Mouse (Mus musculus) bone marrow macrophage, adult 2 months (primary cell): ENCODE results near the gene Myl7.

Source experiments
- CTCF ChIP-seq: IDR thresholded peaks from 2 replicates; pipeline ENCODE4 v1.5.1; 2012; ENCODE audit warnings: low read depth, mild to moderate bottlenecking, low read length, moderate library complexity
- POLR2A ChIP-seq: IDR thresholded peaks from 2 replicates; pipeline ENCODE4 v1.6.1; 2012; ENCODE audit warnings: mild to moderate bottlenecking, low read depth, low read length, borderline replicate concordance

DNA sequence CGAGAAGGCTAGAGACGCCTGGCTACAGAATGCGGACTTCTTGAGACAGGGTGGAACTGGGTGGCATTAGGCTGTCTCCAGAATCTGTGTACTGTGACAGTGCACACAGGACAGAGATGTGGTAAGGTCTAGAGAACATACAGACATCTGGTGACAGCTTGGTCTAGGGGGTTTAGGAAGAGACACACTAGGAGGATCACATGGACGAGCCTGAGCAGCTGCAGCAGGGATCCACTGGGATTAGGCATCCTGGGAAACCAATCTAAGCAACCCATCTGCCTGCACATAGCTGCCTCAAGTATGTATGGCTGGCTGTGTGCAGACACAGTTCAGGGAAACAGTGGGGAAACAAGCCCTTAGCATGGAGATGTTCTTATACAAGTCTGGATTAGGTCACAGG is 15.4 kb upstream of the Myl7 start:
- no peak for TF ChIP-seq CTCF
- TF ChIP-seq POLR2A = no peak
